Mouse (Mus musculus): ENCODE measurements around the gene Anxa4.

GRCm38 (mm10) chr6:86827432-86827831, 34.0 kb upstream of the Anxa4 start:
- TF ChIP-seq CTCF (IDR thresholded peaks at IDR 0.05) (peak; percentile 39), EP300 (IDR thresholded peaks at IDR 0.05) (no peak)
